Mouse (Mus musculus): Measurements from ENCODE around the gene Zcchc14.

DNA sequence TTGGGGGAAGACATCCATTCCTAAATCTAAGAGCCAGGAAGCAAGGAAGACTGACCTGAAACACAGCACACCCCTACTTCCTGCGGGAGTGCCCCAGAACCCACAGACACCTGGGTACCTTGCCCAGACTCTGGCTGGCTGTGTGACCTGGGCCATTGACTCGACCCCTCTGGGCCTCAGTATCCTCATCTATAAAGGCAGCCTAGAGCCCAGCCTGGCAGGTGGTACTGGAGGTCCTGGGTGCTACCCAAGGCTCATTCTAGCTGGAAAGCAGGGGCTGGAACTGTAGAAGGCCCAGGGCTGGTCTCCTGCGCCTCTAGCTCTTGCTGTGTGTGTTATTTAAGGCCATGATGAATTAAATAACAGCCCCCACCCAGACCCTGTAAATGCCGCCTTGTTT lies 1.4 kb upstream of the Zcchc14 start:
- TF ChIP-seq POLR2A (IDR thresholded peaks at IDR 0.05; ENCODE audit: borderline replicate concordance, insufficient read depth, low read length) = no peak
- no peak for TF ChIP-seq CTCF (IDR thresholded peaks at IDR 0.05; ENCODE audit: borderline replicate concordance, insufficient read depth, low read depth, low read length)
